Mouse (Mus musculus) heart, embryonic 12.5 days (tissue): Measurements from ENCODE around the gene Ofcc1. TPM values are rescaled to one million over a fixed set of nuclear protein-coding genes. Genes with fewer than 3 reads are reported as not detected.

ENCODE experiments used
- ATAC-seq: fragments of 200-750 bp; cut with Nextera tagmentation; 2 replicates; pipeline ENCODE4 v1.8.0; 2017; ENCODE audit warnings: moderate TSS enrichment, moderate library complexity; ENCODE audit not compliant: insufficient number of reproducible peaks, low FRiP score
- H3K27ac ChIP-seq: fragments of 300-500 bp; sonication (generic); 2 replicates; pipeline ENCODE4 v1.5.1; 2016; ENCODE audit warnings: mild to moderate bottlenecking, moderate library complexity; ENCODE audit not compliant: poor library complexity, severe bottlenecking
- H3K27me3 ChIP-seq: fragments of 300-500 bp; sonication (generic); replicated peaks from 2 replicates; pipeline ENCODE4 v1.6.1; 2016; ENCODE audit warnings: mild to moderate bottlenecking, moderate library complexity
- H3K36me3 ChIP-seq: fragments of 300-500 bp; sonication (generic); 2 replicates; pipeline ENCODE4 v1.6.1; 2016; ENCODE audit warnings: mild to moderate bottlenecking, moderate library complexity
- H3K4me1 ChIP-seq: fragments of 300-500 bp; sonication (generic); replicated peaks from 2 replicates; pipeline ENCODE4 v1.6.1; 2016; ENCODE audit warnings: mild to moderate bottlenecking
- H3K4me2 ChIP-seq: fragments of 300-500 bp; sonication (generic); 2 replicates; pipeline ENCODE4 v1.6.1; 2016; ENCODE audit warnings: mild to moderate bottlenecking, moderate library complexity
- H3K4me3 ChIP-seq: fragments of 300-500 bp; sonication (generic); 2 replicates; pipeline ENCODE4 v1.5.1; 2016; ENCODE audit warnings: mild to moderate bottlenecking
- H3K9ac ChIP-seq: fragments of 300-500 bp; sonication (generic); 2 replicates; pipeline ENCODE4 v1.6.1; 2016; ENCODE audit warnings: mild to moderate bottlenecking, moderate library complexity
- H3K9me3 ChIP-seq: fragments of 300-500 bp; sonication (generic); replicated peaks from 2 replicates; pipeline ENCODE4 v1.6.1; 2016; ENCODE audit warnings: mild to moderate bottlenecking, moderate library complexity
- WGBS: fragments of 180-500 bp; shearing (Covaris S2); methylation state at CpG from one replicate; pipeline ENCODE4 v1.1.7; 2016; 5-methylcytosine and 5-hydroxymethylcytosine counted together
- polyA plus RNA-seq: library from polyadenylated mRNA; unstranded; fragments of >200 nt; fragmentation: Nextera tagmentation; extraction: Ambion mirVana; gene quantifications from 2 replicates; pipeline ENCODE4 v1.2.1, GENCODE M21; 2016

Ofcc1 gene
- polyA plus RNA-seq, 1 experiment from 2014 or later = not detected

DNA sequence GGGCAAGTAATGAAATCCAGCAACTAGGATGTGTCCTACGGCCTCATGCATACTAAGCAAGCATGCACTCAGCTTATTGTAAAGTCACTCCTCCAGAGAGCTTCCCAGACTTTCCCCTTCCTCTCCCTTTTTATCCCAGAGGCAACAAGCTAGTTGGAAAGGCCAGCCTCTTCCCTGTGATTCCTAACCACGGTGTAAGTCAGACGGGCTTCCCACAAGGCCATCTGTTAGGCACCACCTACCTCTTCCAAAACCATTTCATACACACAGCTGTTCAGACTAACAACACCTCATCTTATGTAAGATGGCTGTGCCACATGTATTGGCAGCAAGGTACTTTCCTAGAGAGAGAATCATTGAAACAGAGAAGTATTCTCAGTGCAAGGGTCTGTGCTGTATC is 124.9 kb downstream of the Ofcc1 start:
- 71% methylated on average over 3 of the region's 3 CpGs for WGBS

DNA sequence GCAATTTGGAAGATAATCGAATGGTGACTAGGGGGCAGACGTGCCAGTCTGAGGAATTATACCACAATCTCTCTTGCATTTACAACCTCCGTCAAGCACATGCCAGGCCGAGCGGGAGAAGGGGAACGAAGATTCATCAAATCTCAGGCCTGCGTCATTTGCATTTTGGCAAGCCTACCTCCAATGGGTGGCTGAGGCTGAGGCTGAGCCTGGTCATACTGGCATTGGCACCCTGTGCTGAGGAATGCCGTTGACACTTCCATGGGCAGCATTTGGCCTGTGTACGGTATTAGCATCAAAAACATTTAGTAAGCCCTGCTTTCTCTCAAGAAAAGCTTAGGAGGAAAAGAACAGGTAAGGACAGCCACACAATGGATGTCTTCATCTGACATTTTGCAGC is 152.9 kb downstream of the Ofcc1 start:
- 69% methylated on average over 9 of the region's 9 CpGs for WGBS
- Histone ChIP-seq H3K9ac (no peak overlapping the region), H3K4me2 (no peak overlapping the region), H3K4me3 (no peak overlapping the region), H3K4me1 (no peaks in the 10 kb centered on the region), H3K27ac (no peak overlapping the region), H3K27me3 (no peaks in the 10 kb centered on the region), H3K9me3 (no peaks in the 10 kb centered on the region), H3K36me3 (no peaks in the 10 kb centered on the region)
- ATAC-seq = no peak

More for the DNA sequence above, 124.9 kb downstream of the Ofcc1 start:
- Histone ChIP-seq H3K9me3 (no peaks in the 10 kb centered on the region), H3K9ac (no peak overlapping the region), H3K4me1 (no peaks in the 10 kb centered on the region), H3K4me2 (no peak overlapping the region), H3K27ac (no peak overlapping the region), H3K36me3 (no peaks in the 10 kb centered on the region), H3K27me3 (no peaks in the 10 kb centered on the region), H3K4me3 (no peak overlapping the region)
- ATAC-seq = no peak

DNA sequence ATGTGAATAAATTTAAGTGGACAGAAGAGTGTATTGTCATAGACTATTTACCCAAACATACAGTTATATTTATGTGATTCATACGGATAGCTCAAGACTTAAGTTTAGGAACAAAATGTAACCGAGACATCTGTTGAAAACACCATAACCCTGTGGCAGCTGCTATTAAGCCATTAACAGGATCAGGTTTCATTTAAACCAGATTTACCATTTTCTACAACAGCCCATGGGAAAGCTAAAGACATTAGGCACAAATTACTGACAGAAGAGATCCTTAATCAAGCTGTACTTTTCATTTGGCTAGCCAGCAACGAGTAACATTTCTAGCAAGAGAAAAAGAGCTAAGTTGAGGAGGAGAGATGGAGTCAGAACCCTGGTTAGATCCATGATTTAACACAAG is 179.5 kb downstream of the Ofcc1 start:
- Histone ChIP-seq H3K9me3 (no peaks in the 10 kb centered on the region), H3K4me1 (no peaks in the 10 kb centered on the region), H3K4me3 (no peak overlapping the region), H3K27me3 (no peaks in the 10 kb centered on the region), H3K9ac (no peak overlapping the region), H3K4me2 (no peak overlapping the region), H3K27ac (no peak overlapping the region), H3K36me3 (no peaks in the 10 kb centered on the region)
- ATAC-seq = no peak
- WGBS = 80% methylated on average over 3 of the region's 3 CpGs

DNA sequence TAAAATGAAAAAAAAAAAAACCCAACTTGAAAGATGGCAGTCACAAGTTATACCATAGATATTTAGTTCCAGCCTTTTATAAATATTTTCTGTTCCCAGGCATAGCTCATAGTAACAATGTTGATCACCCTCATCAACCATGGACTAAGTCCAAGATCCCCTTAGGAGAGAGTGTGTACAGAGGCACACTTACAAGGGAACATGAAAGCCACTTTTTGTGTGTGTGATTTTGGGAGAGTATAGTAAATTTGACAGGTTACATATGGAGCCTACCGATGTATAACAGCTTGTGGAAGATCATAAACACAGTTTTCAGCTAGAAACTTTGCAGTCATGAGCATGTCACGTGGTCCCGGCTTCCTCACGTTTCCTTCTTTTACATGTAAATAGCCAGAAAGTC is 189.5 kb downstream of the Ofcc1 start:
- 81% methylated on average over 4 of the region's 4 CpGs for WGBS
- no peak overlapping the region for H3K4me2 ChIP-seq
- H3K4me3 ChIP-seq = no peak overlapping the region
- H3K4me1 ChIP-seq = no peaks in the 10 kb centered on the region
- H3K9ac ChIP-seq = no peak overlapping the region
- no peaks in the 10 kb centered on the region for H3K36me3 ChIP-seq
- H3K27me3 ChIP-seq = no peaks in the 10 kb centered on the region
- no peak overlapping the region for H3K27ac ChIP-seq
- no peaks in the 10 kb centered on the region for H3K9me3 ChIP-seq
- no peak for ATAC-seq

DNA sequence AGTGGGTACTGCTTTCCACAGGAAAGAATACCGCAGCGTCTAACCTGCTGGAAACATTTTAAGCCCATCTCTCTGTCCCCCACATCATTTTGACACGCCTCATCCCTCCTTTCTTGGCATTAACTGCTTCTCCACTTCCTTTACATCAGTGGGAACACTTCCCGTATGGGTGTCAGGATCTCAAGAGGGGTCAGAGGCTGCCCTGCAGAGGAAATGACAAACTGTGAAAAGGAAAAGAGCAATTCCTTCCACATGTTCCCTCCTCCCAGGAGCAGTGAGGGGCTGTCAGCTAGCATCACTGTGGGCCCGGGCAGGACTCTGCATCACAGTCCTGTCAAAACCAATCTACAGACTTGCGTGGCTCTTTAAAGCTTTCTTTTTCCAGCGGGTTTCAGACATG is 193.4 kb downstream of the Ofcc1 start:
- Histone ChIP-seq H3K9me3 (no peaks in the 10 kb centered on the region), H3K27ac (no peak overlapping the region), H3K4me3 (no peak overlapping the region), H3K4me2 (no peak overlapping the region), H3K27me3 (no peaks in the 10 kb centered on the region), H3K36me3 (no peaks in the 10 kb centered on the region), H3K4me1 (no peaks in the 10 kb centered on the region), H3K9ac (no peak overlapping the region)
- WGBS = 53% methylated on average over 7 of the region's 7 CpGs
- 0 out of 2 replicates have a peak, but pooled peaks have one; percentile 45 for ATAC-seq

DNA sequence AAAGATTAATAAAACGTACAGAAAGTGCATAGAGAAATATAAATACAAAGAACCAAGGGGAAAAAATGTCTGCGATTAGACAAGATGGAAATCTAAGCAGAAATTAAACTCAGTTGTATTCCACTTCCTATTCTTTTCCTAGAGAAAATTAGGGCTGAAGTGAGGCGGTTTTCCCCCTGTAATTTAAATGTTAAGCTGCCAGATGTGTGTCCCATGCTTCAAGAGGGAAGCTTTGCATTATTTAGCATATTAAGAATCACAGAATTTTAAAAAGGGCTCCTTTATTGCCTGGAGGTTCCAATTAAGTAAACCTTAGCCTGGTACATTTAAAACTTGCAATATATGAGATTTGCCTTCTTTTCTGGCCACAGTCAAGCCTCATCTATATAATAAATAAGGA is 205.8 kb downstream of the Ofcc1 start:
- H3K4me1 ChIP-seq = peaks cover 4% of the 10 kb centered on the region; the same call in 1 of the 2 replicates

DNA sequence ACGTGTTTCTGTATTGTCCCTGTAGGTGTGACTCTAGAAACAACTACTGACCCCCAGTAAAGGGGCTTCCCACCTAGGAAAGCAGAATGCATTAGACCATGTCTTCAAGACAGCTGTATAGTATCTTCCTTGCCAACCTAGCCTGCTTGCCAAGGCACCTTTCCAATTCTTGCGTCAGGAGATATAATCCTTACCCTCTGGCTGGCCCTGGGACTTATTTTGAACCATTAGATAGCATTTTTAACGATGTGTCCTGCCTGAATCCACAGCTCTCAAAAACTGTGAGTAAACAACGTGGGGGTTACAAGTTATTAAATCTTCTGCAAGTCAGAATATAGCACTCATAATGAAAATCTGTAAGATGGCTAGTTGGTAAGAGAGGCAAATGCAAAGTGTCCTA is 221.3 kb downstream of the Ofcc1 start:
- no peaks in the 10 kb centered on the region for H3K4me1 ChIP-seq
- H3K27ac ChIP-seq = no peak overlapping the region
- WGBS = 79% methylated on average over 4 of the region's 4 CpGs
- no peak for ATAC-seq
- no peaks in the 10 kb centered on the region for H3K9me3 ChIP-seq
- H3K27me3 ChIP-seq = no peaks in the 10 kb centered on the region
- H3K9ac ChIP-seq = no peak overlapping the region
- no peak overlapping the region for H3K4me3 ChIP-seq
- H3K36me3 ChIP-seq = no peaks in the 10 kb centered on the region
- no peak overlapping the region for H3K4me2 ChIP-seq

More for the DNA sequence above, 205.8 kb downstream of the Ofcc1 start:
- no peaks in the 10 kb centered on the region for H3K36me3 ChIP-seq
- H3K9me3 ChIP-seq = peaks cover 3% of the 10 kb centered on the region; the same call in 1 of the 2 replicates
- H3K27ac ChIP-seq = no peak overlapping the region
- WGBS = 73% methylated on average over 3 of the region's 3 CpGs
- ATAC-seq = no peak
- no peak overlapping the region for H3K4me2 ChIP-seq
- H3K27me3 ChIP-seq = no peaks in the 10 kb centered on the region
- no peak overlapping the region for H3K4me3 ChIP-seq
- no peak overlapping the region for H3K9ac ChIP-seq

DNA sequence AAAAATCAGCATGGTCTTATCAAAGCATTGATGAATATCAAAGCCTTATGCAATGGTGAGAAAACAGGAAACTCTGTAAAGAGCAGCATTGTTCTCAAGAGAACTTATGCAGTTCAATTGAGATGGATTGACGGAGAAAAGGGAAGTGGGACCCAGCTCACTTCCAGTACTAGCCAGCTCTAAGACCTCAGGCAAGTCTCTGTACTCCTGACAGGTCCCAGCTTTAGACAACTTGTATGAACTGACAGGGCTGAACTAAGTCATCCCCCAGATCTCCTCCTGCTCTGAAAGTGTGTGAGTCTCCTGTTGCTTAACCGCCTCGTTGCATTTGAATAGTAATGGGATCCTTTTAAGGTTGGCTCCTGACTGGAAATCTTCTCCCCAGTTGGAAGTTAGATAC is 225.2 kb downstream of the Ofcc1 start:
- no peak overlapping the region for H3K27ac ChIP-seq
- no peak overlapping the region for H3K9ac ChIP-seq
- H3K27me3 ChIP-seq = no peaks in the 10 kb centered on the region
- no peaks in the 10 kb centered on the region for H3K4me1 ChIP-seq
- H3K36me3 ChIP-seq = no peaks in the 10 kb centered on the region
- H3K9me3 ChIP-seq = no peaks in the 10 kb centered on the region
- no peak for ATAC-seq
- whole genome bisulfite sequencing = 44% methylated on average over 3 of the region's 3 CpGs
- no peak overlapping the region for H3K4me2 ChIP-seq
- H3K4me3 ChIP-seq = no peak overlapping the region

DNA sequence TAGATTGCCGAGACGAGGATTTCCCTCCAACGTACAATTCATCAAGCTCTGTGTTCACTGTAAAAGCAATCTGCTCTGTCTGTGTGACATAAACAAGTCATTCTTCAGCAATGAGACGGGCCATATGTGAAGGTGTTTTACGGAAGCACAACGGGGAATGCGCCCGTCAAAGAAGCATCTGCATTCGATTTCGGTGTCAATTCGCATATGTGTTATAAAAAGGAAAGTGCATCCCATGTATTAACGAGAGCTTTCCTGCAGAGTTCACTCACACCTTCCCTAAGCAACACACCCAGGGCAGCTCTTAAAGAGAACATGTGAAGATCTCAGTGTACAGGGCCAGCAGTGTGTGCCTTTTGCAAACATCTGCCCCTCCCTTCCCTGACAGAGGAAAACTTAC is 225.6 kb downstream of the Ofcc1 start:
- no peak overlapping the region for H3K4me3 ChIP-seq
- H3K27me3 ChIP-seq = no peaks in the 10 kb centered on the region
- no peak for ATAC-seq
- 67% methylated on average over 12 of the region's 12 CpGs for WGBS
- no peaks in the 10 kb centered on the region for H3K36me3 ChIP-seq
- H3K4me1 ChIP-seq = no peaks in the 10 kb centered on the region
- H3K9me3 ChIP-seq = no peaks in the 10 kb centered on the region
- H3K27ac ChIP-seq = no peak overlapping the region
- H3K9ac ChIP-seq = no peak overlapping the region
- H3K4me2 ChIP-seq = no peak overlapping the region

DNA sequence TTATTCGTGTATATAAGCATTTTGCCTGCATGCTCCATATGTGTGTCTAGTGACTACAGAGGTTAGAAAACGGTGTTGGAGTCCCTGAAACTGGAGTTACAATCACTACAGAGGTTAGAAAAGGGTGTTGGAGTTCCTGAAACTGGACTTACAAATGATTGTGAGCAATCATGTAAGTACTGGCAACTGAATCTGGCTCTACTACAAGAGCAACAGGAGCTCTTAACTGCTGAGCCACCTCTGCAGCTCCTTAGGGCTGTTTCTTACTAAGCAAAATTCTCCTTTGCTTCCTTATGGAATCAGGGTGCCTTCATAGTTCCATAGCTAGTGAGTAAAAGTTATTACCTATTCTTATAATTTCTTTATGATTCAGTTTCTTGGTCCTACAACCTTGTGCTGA is 237.4 kb downstream of the Ofcc1 start:
- WGBS = 76% methylated on average over 2 of the region's 2 CpGs
- H3K9me3 ChIP-seq = no peaks in the 10 kb centered on the region
- no peaks in the 10 kb centered on the region for H3K27me3 ChIP-seq
- H3K27ac ChIP-seq = no peak overlapping the region
- H3K9ac ChIP-seq = no peak overlapping the region
- no peaks in the 10 kb centered on the region for H3K4me1 ChIP-seq
- H3K36me3 ChIP-seq = no peaks in the 10 kb centered on the region
- no peak overlapping the region for H3K4me3 ChIP-seq
- no peak for ATAC-seq
- H3K4me2 ChIP-seq = no peak overlapping the region

DNA sequence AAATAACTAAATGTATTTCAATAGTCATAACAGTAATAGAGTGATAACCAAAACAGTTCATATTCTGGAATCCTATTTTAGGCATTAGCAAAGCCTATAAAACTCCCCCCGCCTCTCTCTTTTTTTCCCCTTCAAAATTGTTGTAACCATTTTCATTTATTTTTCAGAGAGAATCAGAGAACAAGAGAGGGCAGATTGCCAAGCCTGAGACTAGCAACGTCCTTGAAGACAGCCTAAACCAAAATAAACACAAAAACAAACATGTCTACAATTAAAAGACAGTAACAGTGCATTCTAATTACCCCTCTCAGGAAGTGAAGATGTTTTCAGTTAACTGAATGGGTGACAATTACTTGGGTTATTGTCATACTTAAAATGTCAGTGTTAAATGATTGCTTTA is 248.9 kb downstream of the Ofcc1 start:
- Histone ChIP-seq H3K9me3 (no peaks in the 10 kb centered on the region), H3K9ac (no peak overlapping the region), H3K27me3 (no peaks in the 10 kb centered on the region), H3K4me1 (no peaks in the 10 kb centered on the region), H3K4me3 (no peak overlapping the region), H3K27ac (no peak overlapping the region), H3K4me2 (no peak overlapping the region), H3K36me3 (no peaks in the 10 kb centered on the region)
- 58% methylated on average over 2 of the region's 2 CpGs for WGBS
- no peak for ATAC-seq

DNA sequence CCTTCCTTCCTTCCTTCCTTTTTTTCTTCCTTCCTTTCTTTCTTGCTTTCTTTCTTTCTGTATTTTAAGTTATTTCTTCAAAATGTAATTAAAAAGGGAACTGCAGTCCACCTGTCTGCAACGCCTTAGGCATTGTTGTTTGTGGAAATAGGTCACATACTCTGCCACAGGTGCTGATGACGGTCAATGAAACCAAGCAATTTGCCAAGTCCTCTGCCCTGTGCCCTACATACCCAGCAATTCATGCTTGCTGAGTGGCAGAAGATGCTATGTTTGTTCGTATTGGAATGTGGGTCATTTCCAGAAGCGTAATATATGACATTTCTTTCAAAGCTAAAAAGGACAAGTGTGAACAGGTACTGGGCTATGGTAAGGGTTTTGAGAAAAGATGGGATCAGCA is 285.0 kb downstream of the Ofcc1 start:
- Histone ChIP-seq H3K27ac (no peak overlapping the region), H3K27me3 (no peaks in the 10 kb centered on the region), H3K4me2 (no peak overlapping the region), H3K4me1 (no peaks in the 10 kb centered on the region), H3K36me3 (no peaks in the 10 kb centered on the region), H3K9me3 (no peaks in the 10 kb centered on the region), H3K9ac (no peak overlapping the region), H3K4me3 (no peak overlapping the region)
- ATAC-seq = no peak
- WGBS = 86% methylated on average over 4 of the region's 4 CpGs
